Mouse (Mus musculus): ENCODE data around the gene Rabep2. TPM values are rescaled to one million over a fixed set of nuclear protein-coding genes. Genes with fewer than 3 reads are reported as not detected.

The Rabep2 gene
- polyA plus RNA-seq, 1 experiment from 2014 or later, result 31.5 TPM

DNA sequence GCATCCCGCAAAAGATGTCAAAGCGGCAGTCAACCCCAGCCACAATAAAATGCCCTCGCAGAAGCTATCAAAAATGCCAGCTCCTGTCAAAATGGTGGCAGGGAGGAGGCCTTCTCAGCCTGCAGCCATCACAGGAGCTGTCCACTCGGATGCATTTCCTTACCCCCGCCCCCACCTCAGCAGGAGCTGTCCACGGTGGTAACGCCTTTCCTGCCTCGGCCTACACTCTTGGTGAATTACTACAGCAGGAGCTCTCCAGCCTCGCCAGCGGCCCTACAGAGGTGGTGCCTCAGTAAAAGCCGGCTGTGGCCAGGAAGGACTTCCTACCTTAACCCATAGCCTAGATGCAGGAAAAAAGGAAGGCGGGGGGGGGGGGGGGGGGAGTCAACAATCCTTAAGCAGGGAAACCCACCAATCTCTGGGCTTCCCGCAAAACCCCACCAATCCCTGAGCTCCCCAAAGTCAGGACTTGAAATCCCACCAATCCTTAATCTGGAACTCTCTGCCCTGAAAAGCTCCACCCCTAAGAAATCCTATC lies 1.2 kb upstream of the Rabep2 start:
- WGBS, result 50% methylated on average over 12 of the region's 13 CpGs
- H3K9me3 ChIP-seq (replicated peaks; ENCODE audit: control insufficient read depth, low read length), result no peaks in the 10 kb centered on the region
- peaks cover 16% of the 10 kb centered on the region for H3K4me1 ChIP-seq (ENCODE audit: control insufficient read depth, insufficient read depth, low read length)

DNA sequence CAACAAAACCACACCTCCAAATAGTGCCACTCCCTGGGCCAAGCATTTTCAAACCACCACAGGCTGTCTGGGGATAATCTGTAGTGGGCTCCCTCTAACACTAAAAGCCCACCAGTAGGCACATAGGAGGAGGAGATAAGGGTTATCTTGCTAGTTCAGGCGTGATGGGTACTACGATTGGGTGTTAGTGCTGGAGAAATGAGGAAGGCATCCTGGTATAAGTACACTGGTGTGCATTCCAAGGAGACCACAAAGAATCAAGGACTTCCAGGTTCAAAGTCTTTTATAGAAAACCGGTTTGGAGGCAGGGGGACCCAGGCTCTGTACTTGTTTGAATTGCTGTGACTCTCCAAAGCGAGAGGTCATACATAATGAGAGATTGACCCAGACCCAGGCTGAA lies 405 bp upstream of the Rabep2 start:
- Histone ChIP-seq H3K27me3 (ENCODE audit: control insufficient read depth, insufficient read depth, low read length) (no peaks in the 10 kb centered on the region), H3K9me3 (replicated peaks; ENCODE audit: control insufficient read depth, low read length) (no peaks in the 10 kb centered on the region), H3K4me1 (ENCODE audit: control insufficient read depth, insufficient read depth, low read length) (peaks cover 16% of the 10 kb centered on the region), H3K4me3 (replicated peaks; ENCODE audit: low read length) (peak overlapping the region; percentile 80), H3K36me3 (ENCODE audit: control insufficient read depth, insufficient read depth, low read length) (no peaks in the 10 kb centered on the region), H3K4me2 (ENCODE audit: low read depth, low read length) (peak overlapping the region; percentile 75), H3K27ac (ENCODE audit: low read length) (peak overlapping the region; percentile 98), H3K9ac (ENCODE audit: low read length) (peak overlapping the region; percentile 89)
- ATAC-seq (ENCODE audit: insufficient read depth, low FRiP score), result no peak; the same call in 1 of the 2 replicates
- 11% methylated on average over 4 of the region's 4 CpGs for WGBS

More for the DNA sequence above, 1.2 kb upstream of the Rabep2 start:
- H3K27ac ChIP-seq (ENCODE audit: low read length), result no peak overlapping the region; the same call in 1 of the 2 replicates
- H3K9ac ChIP-seq (ENCODE audit: low read length), result no peak overlapping the region
- H3K4me2 ChIP-seq (ENCODE audit: low read depth, low read length), result no peak overlapping the region
- no peaks in the 10 kb centered on the region for H3K36me3 ChIP-seq (ENCODE audit: control insufficient read depth, insufficient read depth, low read length)
- ATAC-seq (ENCODE audit: insufficient read depth, low FRiP score), result no peak
- H3K27me3 ChIP-seq (ENCODE audit: control insufficient read depth, insufficient read depth, low read length), result no peaks in the 10 kb centered on the region
- H3K4me3 ChIP-seq (replicated peaks; ENCODE audit: low read length), result no peak overlapping the region

DNA sequence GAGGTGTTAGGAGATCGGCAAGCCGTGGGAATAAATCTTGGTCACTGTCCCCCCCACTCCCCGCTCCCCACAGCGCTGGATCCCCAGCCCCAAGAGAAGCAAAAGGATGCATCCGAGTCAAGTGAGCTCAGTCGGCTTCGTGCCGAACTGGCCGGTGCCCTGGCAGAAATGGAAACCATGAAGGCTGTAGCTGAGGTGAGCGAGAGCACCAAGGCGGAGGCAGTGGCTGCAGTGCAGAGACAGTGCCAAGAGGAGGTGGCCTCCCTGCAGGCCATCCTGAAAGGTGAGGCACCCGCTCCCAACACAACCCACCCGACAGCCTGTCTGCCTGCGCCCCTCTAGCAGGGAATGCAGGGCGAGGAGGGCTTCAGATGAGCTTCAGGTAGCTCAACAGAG lies 942 bp downstream of the Rabep2 start:
- H3K4me1 ChIP-seq (ENCODE audit: control insufficient read depth, insufficient read depth, low read length), result peaks cover 16% of the 10 kb centered on the region
- peak overlapping the region; percentile 75 for H3K4me2 ChIP-seq (ENCODE audit: low read depth, low read length)
- no peak overlapping the region; the same call in 1 of the 2 replicates for H3K27ac ChIP-seq (ENCODE audit: low read length)
- H3K9ac ChIP-seq (ENCODE audit: low read length), result peak overlapping the region; percentile 89
- peak overlapping the region; percentile 80 for H3K4me3 ChIP-seq (replicated peaks; ENCODE audit: low read length)
- no peaks in the 10 kb centered on the region for H3K9me3 ChIP-seq (replicated peaks; ENCODE audit: control insufficient read depth, low read length)
- no peak for ATAC-seq (ENCODE audit: insufficient read depth, low FRiP score)
- H3K27me3 ChIP-seq (ENCODE audit: control insufficient read depth, insufficient read depth, low read length), result no peaks in the 10 kb centered on the region
- WGBS, result 22% methylated on average over 15 of the region's 15 CpGs
- no peaks in the 10 kb centered on the region for H3K36me3 ChIP-seq (ENCODE audit: control insufficient read depth, insufficient read depth, low read length)

DNA sequence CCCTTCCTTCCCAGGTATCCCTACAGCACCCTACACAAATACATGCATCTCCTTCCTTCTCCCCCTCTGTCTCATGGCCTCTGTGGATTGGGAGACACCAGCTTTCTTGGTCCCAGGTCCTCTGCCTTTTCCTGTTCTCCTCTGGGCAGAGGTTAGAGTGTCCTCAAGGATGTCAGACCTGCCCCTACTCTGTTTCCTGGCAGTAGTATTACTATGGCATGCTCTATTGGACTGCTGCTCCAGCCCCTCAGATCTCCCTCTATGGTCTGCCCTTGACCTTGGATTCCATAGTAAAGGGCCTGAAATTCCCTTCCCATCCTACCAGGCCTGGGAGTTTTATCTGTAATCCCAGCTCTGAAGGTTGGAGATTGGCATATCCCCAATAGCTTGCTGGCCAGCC lies 1.6 kb downstream of the Rabep2 start:
- Histone ChIP-seq H3K9me3 (replicated peaks; ENCODE audit: control insufficient read depth, low read length) (no peaks in the 10 kb centered on the region), H3K4me3 (replicated peaks; ENCODE audit: low read length) (no peak overlapping the region), H3K4me1 (ENCODE audit: control insufficient read depth, insufficient read depth, low read length) (peaks cover 16% of the 10 kb centered on the region), H3K4me2 (ENCODE audit: low read depth, low read length) (peak overlapping the region; percentile 75; the same call in 1 of the 2 replicates), H3K9ac (ENCODE audit: low read length) (no peak overlapping the region), H3K36me3 (ENCODE audit: control insufficient read depth, insufficient read depth, low read length) (no peaks in the 10 kb centered on the region), H3K27me3 (ENCODE audit: control insufficient read depth, insufficient read depth, low read length) (no peaks in the 10 kb centered on the region), H3K27ac (ENCODE audit: low read length) (no peak overlapping the region)
- no peak for ATAC-seq (ENCODE audit: insufficient read depth, low FRiP score)

DNA sequence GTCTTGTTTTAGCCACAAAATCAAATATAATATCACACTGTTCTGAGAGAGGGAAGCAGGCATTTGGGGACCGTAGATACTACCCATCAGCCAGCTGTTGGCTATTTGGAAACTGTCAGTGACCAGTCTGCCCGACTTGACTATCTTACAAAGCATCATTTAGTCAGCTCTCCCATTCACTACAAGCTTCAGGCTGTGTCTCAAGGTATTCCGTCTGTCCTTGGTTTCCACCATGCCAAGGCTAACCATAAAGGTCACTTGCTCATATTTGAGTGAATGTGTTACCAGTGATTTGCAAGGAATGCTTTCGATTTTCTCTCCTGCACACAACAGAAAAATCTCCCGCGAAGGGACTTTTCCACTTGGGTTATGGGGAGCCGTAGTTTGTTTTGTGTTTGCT lies 6.2 kb downstream of the Rabep2 start:
- Histone ChIP-seq H3K36me3 (ENCODE audit: control insufficient read depth, insufficient read depth, low read length) (no peaks in the 10 kb centered on the region), H3K4me2 (ENCODE audit: low read depth, low read length) (no peak overlapping the region), H3K9ac (ENCODE audit: low read length) (no peak overlapping the region), H3K4me3 (replicated peaks; ENCODE audit: low read length) (no peak overlapping the region), H3K9me3 (replicated peaks; ENCODE audit: control insufficient read depth, low read length) (no peaks in the 10 kb centered on the region), H3K27ac (ENCODE audit: low read length) (no peak overlapping the region), H3K4me1 (ENCODE audit: control insufficient read depth, insufficient read depth, low read length) (peaks cover 4% of the 10 kb centered on the region; the same call in 1 of the 2 replicates), H3K27me3 (ENCODE audit: control insufficient read depth, insufficient read depth, low read length) (no peaks in the 10 kb centered on the region)
- ATAC-seq (ENCODE audit: insufficient read depth, low FRiP score), result no peak
- WGBS, result 84% methylated on average over 7 of the region's 7 CpGs

DNA sequence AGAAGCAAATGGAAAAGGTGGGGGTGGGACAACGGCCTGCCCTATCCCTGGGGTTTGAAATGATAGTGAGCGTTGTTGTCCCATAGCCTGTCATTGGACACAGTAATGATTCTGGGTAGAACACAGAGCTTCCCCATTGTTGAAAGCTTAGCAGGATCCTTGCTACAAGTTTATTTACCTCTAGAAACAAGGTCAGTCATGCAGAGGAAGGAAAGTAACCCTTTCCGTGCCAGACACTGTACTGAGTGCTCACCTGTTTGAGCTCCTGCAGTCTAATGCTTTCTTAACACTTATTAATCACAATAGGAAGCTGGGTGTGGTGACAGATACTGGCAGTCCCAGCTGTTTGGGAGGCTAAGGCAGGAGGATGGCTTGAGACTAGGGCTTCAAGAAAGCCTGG lies 7.2 kb downstream of the Rabep2 start:
- no peak overlapping the region for H3K9ac ChIP-seq (ENCODE audit: low read length)
- no peaks in the 10 kb centered on the region for H3K36me3 ChIP-seq (ENCODE audit: control insufficient read depth, insufficient read depth, low read length)
- no peak for ATAC-seq (ENCODE audit: insufficient read depth, low FRiP score)
- H3K4me2 ChIP-seq (ENCODE audit: low read depth, low read length), result no peak overlapping the region
- no peaks in the 10 kb centered on the region for H3K27me3 ChIP-seq (ENCODE audit: control insufficient read depth, insufficient read depth, low read length)
- no peak overlapping the region for H3K4me3 ChIP-seq (replicated peaks; ENCODE audit: low read length)
- H3K4me1 ChIP-seq (ENCODE audit: control insufficient read depth, insufficient read depth, low read length), result no peaks in the 10 kb centered on the region
- no peaks in the 10 kb centered on the region for H3K9me3 ChIP-seq (replicated peaks; ENCODE audit: control insufficient read depth, low read length)
- WGBS, result 76% methylated on average over 3 of the region's 3 CpGs
- H3K27ac ChIP-seq (ENCODE audit: low read length), result no peak overlapping the region

DNA sequence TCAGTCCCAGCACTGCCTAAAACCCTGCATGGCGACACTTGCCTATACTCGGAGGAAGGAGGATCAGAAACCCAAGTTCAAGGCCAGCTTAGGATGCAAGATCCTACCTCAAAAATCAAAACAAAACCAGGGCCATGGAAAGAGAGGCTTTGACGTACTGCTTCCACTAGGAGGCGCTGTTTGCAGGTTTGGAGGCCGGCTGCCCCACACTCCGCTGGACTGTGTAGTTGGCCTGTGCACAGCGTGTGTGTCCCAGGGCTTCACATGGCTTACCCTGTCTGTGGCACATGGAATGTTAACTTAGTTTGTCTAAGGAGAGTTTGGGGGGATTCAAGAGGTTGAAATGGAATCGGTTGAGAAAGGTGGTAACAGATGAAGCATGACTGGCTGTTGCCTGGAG lies 8.3 kb downstream of the Rabep2 start:
- Histone ChIP-seq H3K36me3 (ENCODE audit: control insufficient read depth, insufficient read depth, low read length) (no peaks in the 10 kb centered on the region), H3K9ac (ENCODE audit: low read length) (no peak overlapping the region), H3K4me3 (replicated peaks; ENCODE audit: low read length) (no peak overlapping the region), H3K27ac (ENCODE audit: low read length) (no peak overlapping the region), H3K27me3 (ENCODE audit: control insufficient read depth, insufficient read depth, low read length) (no peaks in the 10 kb centered on the region), H3K4me2 (ENCODE audit: low read depth, low read length) (no peak overlapping the region), H3K9me3 (replicated peaks; ENCODE audit: control insufficient read depth, low read length) (no peaks in the 10 kb centered on the region), H3K4me1 (ENCODE audit: control insufficient read depth, insufficient read depth, low read length) (no peaks in the 10 kb centered on the region)
- WGBS, result 18% methylated on average over 8 of the region's 8 CpGs
- ATAC-seq (ENCODE audit: insufficient read depth, low FRiP score), result no peak

DNA sequence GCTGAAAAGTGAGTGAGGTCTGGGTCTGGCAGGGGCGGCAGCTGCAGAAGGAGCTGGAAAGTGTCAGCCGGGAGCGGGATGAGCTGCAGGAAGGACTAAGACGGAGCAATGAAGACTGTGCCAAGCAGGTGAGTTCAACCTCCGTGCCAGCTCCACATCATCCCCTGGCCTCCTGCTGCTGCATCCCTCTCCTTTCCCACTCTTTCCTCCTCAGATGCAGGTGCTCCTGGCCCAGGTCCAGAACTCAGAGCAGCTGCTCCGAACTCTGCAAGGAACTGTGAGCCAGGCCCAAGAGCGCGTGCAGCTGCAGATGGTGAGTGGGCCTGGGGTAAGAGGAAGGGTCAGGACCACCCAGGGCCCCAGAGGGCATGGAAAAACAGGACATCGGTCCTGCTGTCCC lies 11.6 kb downstream of the Rabep2 start:
- H3K9me3 ChIP-seq (replicated peaks; ENCODE audit: control insufficient read depth, low read length), result no peaks in the 10 kb centered on the region
- H3K9ac ChIP-seq (ENCODE audit: low read length), result no peak overlapping the region
- no peaks in the 10 kb centered on the region for H3K4me1 ChIP-seq (ENCODE audit: control insufficient read depth, insufficient read depth, low read length)
- no peak overlapping the region for H3K27ac ChIP-seq (ENCODE audit: low read length)
- H3K4me2 ChIP-seq (ENCODE audit: low read depth, low read length), result no peak overlapping the region
- no peak overlapping the region for H3K4me3 ChIP-seq (replicated peaks; ENCODE audit: low read length)
- no peak for ATAC-seq (ENCODE audit: insufficient read depth, low FRiP score)
- H3K27me3 ChIP-seq (ENCODE audit: control insufficient read depth, insufficient read depth, low read length), result no peaks in the 10 kb centered on the region
- 80% methylated on average over 9 of the region's 9 CpGs for WGBS
- H3K36me3 ChIP-seq (ENCODE audit: control insufficient read depth, insufficient read depth, low read length), result no peaks in the 10 kb centered on the region

DNA sequence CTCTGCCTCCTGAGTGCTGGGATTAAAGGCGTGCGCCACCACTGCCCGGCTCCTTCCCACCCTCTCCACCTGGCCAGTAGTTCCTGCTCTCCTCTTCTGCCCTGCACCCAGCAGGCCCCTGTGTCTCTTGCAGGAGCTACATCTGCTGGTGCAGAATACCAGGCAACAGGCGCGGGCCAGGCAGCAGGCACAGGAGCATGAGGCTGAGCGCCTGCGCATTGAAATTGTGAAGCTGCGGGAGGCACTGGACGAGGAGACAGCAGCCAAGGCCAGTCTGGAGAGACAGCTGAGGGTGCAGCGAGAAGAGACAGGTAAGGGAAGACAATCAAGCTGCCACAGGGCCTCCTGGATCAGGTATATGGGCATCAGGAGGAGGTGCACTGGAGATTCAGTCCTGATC lies 15.4 kb downstream of the Rabep2 start:
- WGBS, result 94% methylated on average over 10 of the region's 10 CpGs
- no peak overlapping the region for H3K9ac ChIP-seq (ENCODE audit: low read length)
- H3K9me3 ChIP-seq (replicated peaks; ENCODE audit: control insufficient read depth, low read length), result no peaks in the 10 kb centered on the region
- no peaks in the 10 kb centered on the region for H3K4me1 ChIP-seq (ENCODE audit: control insufficient read depth, insufficient read depth, low read length)
- H3K4me3 ChIP-seq (replicated peaks; ENCODE audit: low read length), result no peak overlapping the region
- ATAC-seq (ENCODE audit: insufficient read depth, low FRiP score), result no peak
- H3K36me3 ChIP-seq (ENCODE audit: control insufficient read depth, insufficient read depth, low read length), result no peaks in the 10 kb centered on the region
- H3K27ac ChIP-seq (ENCODE audit: low read length), result no peak overlapping the region
- H3K27me3 ChIP-seq (ENCODE audit: control insufficient read depth, insufficient read depth, low read length), result no peaks in the 10 kb centered on the region
- H3K4me2 ChIP-seq (ENCODE audit: low read depth, low read length), result no peak overlapping the region

DNA sequence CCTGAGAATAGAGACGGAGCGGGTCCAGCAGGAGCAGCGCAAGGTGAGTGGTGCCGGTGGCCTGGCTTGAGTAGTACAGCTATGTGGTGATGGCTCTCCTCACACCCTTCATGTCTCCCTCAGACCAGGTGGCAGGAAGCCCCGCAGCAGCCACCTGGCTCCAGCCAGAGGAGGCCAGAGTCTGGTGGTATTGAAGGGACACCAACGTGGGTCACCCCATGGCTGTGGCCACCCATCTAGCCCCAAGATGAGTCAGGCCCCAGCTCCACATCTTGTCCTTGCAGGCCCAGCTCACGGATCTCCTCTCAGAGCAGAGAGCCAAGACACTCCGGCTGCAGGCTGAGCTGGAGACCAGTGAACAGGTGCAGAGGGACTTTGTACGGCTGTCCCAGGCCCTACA lies 16.0 kb downstream of the Rabep2 start:
- Histone ChIP-seq H3K4me3 (replicated peaks; ENCODE audit: low read length) (no peak overlapping the region), H3K36me3 (ENCODE audit: control insufficient read depth, insufficient read depth, low read length) (no peaks in the 10 kb centered on the region), H3K9ac (ENCODE audit: low read length) (no peak overlapping the region), H3K27ac (ENCODE audit: low read length) (no peak overlapping the region), H3K4me1 (ENCODE audit: control insufficient read depth, insufficient read depth, low read length) (no peaks in the 10 kb centered on the region), H3K9me3 (replicated peaks; ENCODE audit: control insufficient read depth, low read length) (no peaks in the 10 kb centered on the region), H3K27me3 (ENCODE audit: control insufficient read depth, insufficient read depth, low read length) (no peaks in the 10 kb centered on the region), H3K4me2 (ENCODE audit: low read depth, low read length) (no peak overlapping the region)
- no peak for ATAC-seq (ENCODE audit: insufficient read depth, low FRiP score)
- 94% methylated on average over 9 of the region's 9 CpGs for WGBS

Measured in stomach, embryonic 16.5 days (tissue).